Mouse (Mus musculus) midbrain, embryonic 13.5 days (tissue): ENCODE results near the gene Cmtm6. TPM values are rescaled to one million over a fixed set of nuclear protein-coding genes. Genes with fewer than 3 reads are reported as not detected.
"Not testable (repeated sequence)": the region's sequence is repeated elsewhere in the genome, so short reads cannot be mapped to it uniquely, and the experiment has no call there.

ENCODE experiments used
- ATAC-seq: fragments of 200-750 bp; cut with Nextera tagmentation; 2 replicates; pipeline ENCODE4 v1.8.0; 2017; ENCODE audit warnings: mild to moderate bottlenecking, moderate TSS enrichment, moderate library complexity
- H3K27ac ChIP-seq: fragments of 300-500 bp; sonication (generic); 2 replicates; pipeline ENCODE4 v1.5.1; 2015; ENCODE audit warnings: inconsistent platforms, mild to moderate bottlenecking, moderate library complexity
- H3K27me3 ChIP-seq: fragments of 300-500 bp; sonication (generic); 2 replicates; pipeline ENCODE4 v1.6.1; 2015; ENCODE audit warnings: mild to moderate bottlenecking, inconsistent platforms
- H3K36me3 ChIP-seq: fragments of 300-500 bp; sonication (generic); 2 replicates; pipeline ENCODE4 v1.6.1; 2015; ENCODE audit warnings: mild to moderate bottlenecking, inconsistent platforms
- H3K4me1 ChIP-seq: fragments of 300-500 bp; sonication (generic); replicated peaks from 2 replicates; pipeline ENCODE4 v1.6.1; 2015; ENCODE audit warnings: inconsistent platforms
- H3K4me2 ChIP-seq: fragments of 300-500 bp; sonication (generic); replicated peaks from 2 replicates; pipeline ENCODE4 v1.6.1; 2015; ENCODE audit warnings: moderate library complexity, mild to moderate bottlenecking, inconsistent platforms
- H3K4me3 ChIP-seq: fragments of 300-500 bp; sonication (generic); replicated peaks from 2 replicates; pipeline ENCODE4 v1.5.1; 2015; ENCODE audit warnings: mild to moderate bottlenecking, inconsistent platforms
- H3K9ac ChIP-seq: fragments of 300-500 bp; sonication (generic); replicated peaks from 2 replicates; pipeline ENCODE4 v1.6.1; 2015; ENCODE audit warnings: mild to moderate bottlenecking, inconsistent platforms
- H3K9me3 ChIP-seq: fragments of 300-500 bp; sonication (generic); 2 replicates; pipeline ENCODE4 v1.6.1; 2016; ENCODE audit warnings: mild to moderate bottlenecking, inconsistent platforms
- WGBS: fragments of 180-500 bp; shearing (Covaris S2); methylation state at CpG from one replicate; pipeline ENCODE4 v1.1.7; 2015; 5-methylcytosine and 5-hydroxymethylcytosine counted together
- polyA plus RNA-seq: library from polyadenylated mRNA; unstranded; fragments of >200 nt; fragmentation: Nextera tagmentation; extraction: Ambion mirVana; gene quantifications from 2 replicates; pipeline ENCODE4 v1.2.1, GENCODE M21; 2015

Gene Cmtm6
- polyA plus RNA-seq, 1 experiment from 2014 or later: 19.0 TPM

GRCm38 (mm10) chr9:114699882-114700665 is 30.8 kb upstream of the Cmtm6 start:
- Histone ChIP-seq H3K4me2 (no peak overlapping the region), H3K4me3 (no peak overlapping the region), H3K9me3 (no peaks in the 10 kb centered on the region), H3K36me3 (peaks cover 31% of the 10 kb centered on the region), H3K27ac (no peak overlapping the region), H3K9ac (no peak overlapping the region), H3K27me3 (no peaks in the 10 kb centered on the region), H3K4me1 (no peaks in the 10 kb centered on the region)
- no peak for ATAC-seq
- 90% methylated on average over 16 of the region's 16 CpGs for WGBS

GRCm38 (mm10) chr9:114701031-114701430 is 29.9 kb upstream of the Cmtm6 start:
- Histone ChIP-seq H3K4me3 (no peak overlapping the region), H3K4me2 (no peak overlapping the region), H3K9me3 (no peaks in the 10 kb centered on the region), H3K27ac (no peak overlapping the region), H3K27me3 (no peaks in the 10 kb centered on the region), H3K9ac (no peak overlapping the region), H3K36me3 (peaks cover 38% of the 10 kb centered on the region), H3K4me1 (no peaks in the 10 kb centered on the region)
- 94% methylated on average over 2 of the region's 2 CpGs for WGBS
- ATAC-seq: no peak

- Histone ChIP-seq H3K9ac (no peak overlapping the region), H3K4me3 (no peak overlapping the region), H3K36me3 (peaks cover 45% of the 10 kb centered on the region), H3K4me2 (no peak overlapping the region), H3K27me3 (no peaks in the 10 kb centered on the region), H3K4me1 (no peaks in the 10 kb centered on the region), H3K27ac (no peak overlapping the region), H3K9me3 (no peaks in the 10 kb centered on the region)
- no peak for ATAC-seq
- WGBS: 93% methylated on average over 4 of the region's 4 CpGs
These were observed 29.0 kb upstream of the Cmtm6 start for GRCm38 (mm10) chr9:114701921-114702320.

DNA sequence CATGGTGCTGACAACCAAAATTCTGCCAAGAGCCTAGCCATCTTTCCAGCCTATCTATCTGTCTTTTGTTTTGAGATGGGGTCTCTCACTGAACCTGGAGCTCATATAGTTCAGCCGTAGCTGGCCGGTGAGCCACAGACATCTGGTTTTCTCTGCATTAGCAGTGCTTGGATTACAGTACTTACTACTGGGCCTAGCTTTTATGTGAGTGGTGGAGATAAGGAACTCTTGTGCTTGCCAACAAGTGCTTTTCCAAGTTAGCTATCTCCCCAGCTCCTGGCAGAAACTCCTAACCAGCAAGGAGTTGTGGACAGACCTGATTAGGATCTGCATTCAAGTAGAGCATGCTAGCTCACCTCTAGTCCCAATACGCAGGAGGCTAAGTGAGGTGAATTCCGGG is 23.1 kb upstream of the Cmtm6 start:
- no peak overlapping the region for H3K27ac ChIP-seq
- H3K4me2 ChIP-seq: no peak overlapping the region
- no peaks in the 10 kb centered on the region for H3K27me3 ChIP-seq
- peaks cover 77% of the 10 kb centered on the region for H3K36me3 ChIP-seq
- ATAC-seq: no peak
- 96% methylated on average over 4 of the region's 4 CpGs for WGBS
- no peaks in the 10 kb centered on the region for H3K4me1 ChIP-seq
- no peak overlapping the region for H3K9ac ChIP-seq
- no peaks in the 10 kb centered on the region for H3K9me3 ChIP-seq
- no peak overlapping the region for H3K4me3 ChIP-seq

- Histone ChIP-seq H3K4me2 (no peak overlapping the region), H3K27ac (no peak overlapping the region), H3K9me3 (no peaks in the 10 kb centered on the region), H3K27me3 (no peaks in the 10 kb centered on the region), H3K4me1 (no peaks in the 10 kb centered on the region), H3K9ac (no peak overlapping the region), H3K36me3 (peaks cover 93% of the 10 kb centered on the region), H3K4me3 (no peak overlapping the region)
- ATAC-seq: no peak
- WGBS: 83% methylated on average over 7 of the region's 7 CpGs
These were observed 20.6 kb upstream of the Cmtm6 start for GRCm38 (mm10) chr9:114710345-114710744.

- no peak for ATAC-seq
- no peak overlapping the region for H3K27ac ChIP-seq
- no peaks in the 10 kb centered on the region for H3K9me3 ChIP-seq
- H3K4me2 ChIP-seq: no peak overlapping the region
- WGBS: 91% methylated on average over 7 of the region's 7 CpGs
- H3K27me3 ChIP-seq: no peaks in the 10 kb centered on the region
- H3K4me3 ChIP-seq: no peak overlapping the region
- H3K36me3 ChIP-seq: peaks cover 95% of the 10 kb centered on the region
- no peaks in the 10 kb centered on the region for H3K4me1 ChIP-seq
- no peak overlapping the region for H3K9ac ChIP-seq
These were observed 17.4 kb upstream of the Cmtm6 start for GRCm38 (mm10) chr9:114713481-114713880.

DNA sequence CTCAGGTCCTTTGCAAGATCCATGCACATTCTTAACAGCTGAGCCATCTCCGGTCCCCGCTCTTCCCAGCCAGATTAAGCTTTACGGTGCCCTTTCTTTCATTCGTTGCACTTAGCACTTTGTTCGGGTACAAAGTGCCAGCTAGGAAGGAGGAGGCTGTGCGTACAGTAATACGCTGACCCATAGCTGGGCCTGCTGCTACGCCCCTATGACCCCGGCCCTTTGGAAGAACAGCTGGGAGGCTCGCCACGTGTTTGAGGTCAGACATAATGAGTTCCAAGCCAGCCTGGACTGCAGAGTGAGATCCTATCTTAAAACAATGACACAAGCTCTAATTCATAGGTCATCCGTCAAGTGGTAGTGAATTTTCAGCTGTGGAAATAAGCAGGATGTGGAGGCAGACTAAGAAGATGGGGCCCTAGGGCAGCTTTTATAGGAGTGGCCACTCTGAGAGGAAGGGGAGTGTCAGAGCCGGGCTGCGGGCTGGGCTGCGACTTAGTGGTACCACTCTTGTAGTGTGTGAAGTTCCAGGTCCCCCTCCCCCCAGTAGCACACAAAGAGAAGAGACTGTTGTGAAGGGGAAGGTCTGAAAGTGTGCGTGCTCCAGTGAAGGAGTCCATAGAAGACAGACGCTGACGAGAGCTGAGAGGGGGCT is 14.1 kb upstream of the Cmtm6 start:
- peaks cover 98% of the 10 kb centered on the region for H3K36me3 ChIP-seq

GRCm38 (mm10) chr9:114727315-114727714 is 3.6 kb upstream of the Cmtm6 start:
- ATAC-seq: no peak
- H3K27me3 ChIP-seq: no peaks in the 10 kb centered on the region
- 3% methylated on average over 3 of the region's 3 CpGs for WGBS
- no peak overlapping the region for H3K27ac ChIP-seq
- H3K4me3 ChIP-seq: no peak overlapping the region
- H3K9ac ChIP-seq: no peak overlapping the region
- H3K36me3 ChIP-seq: peaks cover 33% of the 10 kb centered on the region
- no peak overlapping the region for H3K4me2 ChIP-seq
- H3K9me3 ChIP-seq: no peaks in the 10 kb centered on the region
- H3K4me1 ChIP-seq: peaks cover 8% of the 10 kb centered on the region

More for the DNA sequence above, 14.1 kb upstream of the Cmtm6 start:
- Histone ChIP-seq H3K4me3 (no peak overlapping the region), H3K27me3 (no peaks in the 10 kb centered on the region), H3K27ac (no peak overlapping the region), H3K4me1 (no peaks in the 10 kb centered on the region), H3K9ac (no peak overlapping the region), H3K4me2 (no peak overlapping the region), H3K9me3 (no peaks in the 10 kb centered on the region)
- WGBS: 88% methylated on average over 18 of the region's 18 CpGs
- ATAC-seq: no peak

DNA sequence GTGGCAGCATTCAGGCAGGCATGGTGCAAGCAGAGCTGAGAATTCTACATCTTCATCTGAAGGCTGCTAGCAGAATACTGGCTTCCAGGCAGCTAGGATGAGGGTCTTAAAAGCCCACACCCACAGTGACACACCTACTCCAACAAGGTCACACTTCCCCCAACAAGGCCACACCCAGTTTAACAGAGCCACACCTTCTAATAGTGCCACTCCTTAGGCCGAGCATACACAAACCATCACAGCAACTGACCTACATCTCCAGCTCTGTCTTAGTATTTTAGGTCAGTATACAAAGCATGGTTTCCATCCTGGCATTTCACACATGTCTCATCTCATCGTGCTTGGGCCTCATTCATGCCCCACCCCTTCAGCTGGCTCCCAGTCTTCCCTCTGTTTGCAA is 2.5 kb upstream of the Cmtm6 start:
- not testable (repeated sequence) for H3K9me3 ChIP-seq, H3K9ac ChIP-seq, H3K4me2 ChIP-seq, H3K4me3 ChIP-seq, H3K27ac ChIP-seq, H3K27me3 ChIP-seq, ATAC-seq
- 63% methylated on average over 2 of the region's 2 CpGs for WGBS
- Histone ChIP-seq H3K4me1 (peaks cover 15% of the 10 kb centered on the region), H3K36me3 (peaks cover 22% of the 10 kb centered on the region)

DNA sequence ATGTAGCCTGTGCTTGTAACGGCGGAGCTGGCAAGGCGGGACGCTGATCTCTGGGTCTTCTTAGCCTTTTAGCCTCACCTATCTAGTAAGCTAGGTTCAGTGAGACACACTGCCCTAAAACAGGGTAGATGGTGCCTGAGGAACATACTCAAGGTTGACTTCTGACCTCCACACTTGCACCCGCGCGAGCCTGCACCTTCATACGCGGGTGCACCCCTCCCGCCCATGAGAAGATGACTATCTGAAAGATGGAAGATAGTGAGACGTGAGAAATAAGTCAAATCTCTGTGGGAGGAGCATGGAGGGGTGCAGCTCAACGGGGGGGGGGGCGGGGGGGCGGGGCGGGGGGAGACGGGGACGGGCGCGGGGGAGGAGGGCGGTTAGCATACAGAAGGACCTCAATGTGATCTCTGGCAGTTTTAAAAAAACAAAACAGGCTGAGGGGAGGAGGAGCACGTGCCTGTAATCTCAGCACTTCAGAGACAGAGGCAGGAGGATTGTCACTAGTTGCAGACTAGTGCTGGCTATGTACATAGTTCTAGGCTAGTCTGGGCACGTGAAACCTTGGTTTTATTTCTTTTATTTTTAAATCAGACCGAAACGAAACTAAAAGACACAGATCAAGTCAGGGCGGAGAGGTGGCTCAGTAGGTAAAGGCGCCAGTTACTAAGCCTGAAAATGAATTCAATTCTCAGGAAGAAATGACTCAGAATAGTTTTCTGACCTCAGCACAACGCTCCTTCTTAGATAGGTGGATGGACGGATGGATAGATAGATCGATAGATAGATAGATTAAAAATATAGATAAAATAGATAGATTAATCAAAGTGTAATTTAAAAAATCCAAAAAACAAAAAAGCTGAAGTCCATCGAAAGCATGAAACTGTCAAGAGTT is 758 bp upstream of the Cmtm6 start:
- ATAC-seq: no peak

DNA sequence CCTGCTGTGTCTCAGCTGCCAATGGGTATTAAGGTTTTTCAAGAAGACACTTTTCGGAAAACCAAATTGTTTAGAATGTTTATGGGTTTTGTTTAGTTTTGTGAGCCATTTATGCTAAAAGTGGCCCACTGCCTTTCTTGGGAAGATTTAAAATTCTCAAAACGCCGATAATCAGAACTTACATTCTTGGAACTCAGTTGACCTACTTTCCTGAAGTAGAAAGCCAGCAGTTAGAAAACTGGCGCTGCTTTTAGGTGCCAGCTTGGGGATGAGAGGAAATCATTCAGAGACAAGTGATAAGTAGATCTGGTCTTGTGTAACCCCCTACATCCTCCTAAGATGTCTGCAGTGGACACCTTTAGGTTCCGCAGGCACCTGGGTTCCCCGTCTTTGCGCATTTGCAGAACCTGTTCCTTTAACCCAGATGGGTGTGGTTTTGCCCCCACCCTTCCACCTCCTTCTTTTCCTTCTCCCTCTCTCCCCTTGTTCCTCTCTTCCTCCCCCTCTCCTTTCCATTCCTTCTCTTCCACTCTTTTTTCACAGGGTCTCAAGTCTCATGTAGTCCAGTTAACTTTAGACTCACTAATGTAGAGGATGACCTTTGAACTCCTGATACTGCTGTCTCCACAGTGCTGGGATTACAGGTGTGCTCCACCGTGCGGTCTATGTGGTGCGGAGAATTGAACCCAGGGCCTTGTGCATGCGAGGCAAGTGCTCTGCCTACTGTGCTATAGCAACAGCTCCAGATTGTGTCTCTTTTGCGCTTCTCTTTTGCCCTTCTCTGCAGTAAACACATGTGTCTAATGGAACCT is 1.2 kb downstream of the Cmtm6 start:
- Histone ChIP-seq H3K9ac (peak overlapping the region; percentile 92), H3K9me3 (no peaks in the 10 kb centered on the region), H3K27ac (no peak overlapping the region), H3K27me3 (no peaks in the 10 kb centered on the region), H3K4me2 (peak overlapping the region; percentile 72), H3K4me1 (peaks cover 22% of the 10 kb centered on the region), H3K4me3 (peak overlapping the region; percentile 85), H3K36me3 (peaks cover 2% of the 10 kb centered on the region; the same call in 1 of the 2 replicates)
- WGBS: 74% methylated on average over 12 of the region's 12 CpGs
- no peak for ATAC-seq

More for the DNA sequence above, 758 bp upstream of the Cmtm6 start:
- peaks cover 5% of the 10 kb centered on the region for H3K36me3 ChIP-seq
- H3K27ac ChIP-seq: no peak overlapping the region
- H3K4me2 ChIP-seq: peak overlapping the region; percentile 72
- peak overlapping the region; percentile 85 for H3K4me3 ChIP-seq
- 42% methylated on average over 28 of the region's 30 CpGs for WGBS
- no peaks in the 10 kb centered on the region for H3K27me3 ChIP-seq
- H3K4me1 ChIP-seq: peaks cover 22% of the 10 kb centered on the region
- no peak overlapping the region for H3K9ac ChIP-seq
- no peaks in the 10 kb centered on the region for H3K9me3 ChIP-seq
